Mouse (Mus musculus) kidney, adult 11 months (tissue): ENCODE data around the gene Cpt1a.

Source experiments
- DNase-seq: peaks from one replicate; pipeline ENCODE4 v3.0.0; 2022

Cpt1a gene

DNA sequence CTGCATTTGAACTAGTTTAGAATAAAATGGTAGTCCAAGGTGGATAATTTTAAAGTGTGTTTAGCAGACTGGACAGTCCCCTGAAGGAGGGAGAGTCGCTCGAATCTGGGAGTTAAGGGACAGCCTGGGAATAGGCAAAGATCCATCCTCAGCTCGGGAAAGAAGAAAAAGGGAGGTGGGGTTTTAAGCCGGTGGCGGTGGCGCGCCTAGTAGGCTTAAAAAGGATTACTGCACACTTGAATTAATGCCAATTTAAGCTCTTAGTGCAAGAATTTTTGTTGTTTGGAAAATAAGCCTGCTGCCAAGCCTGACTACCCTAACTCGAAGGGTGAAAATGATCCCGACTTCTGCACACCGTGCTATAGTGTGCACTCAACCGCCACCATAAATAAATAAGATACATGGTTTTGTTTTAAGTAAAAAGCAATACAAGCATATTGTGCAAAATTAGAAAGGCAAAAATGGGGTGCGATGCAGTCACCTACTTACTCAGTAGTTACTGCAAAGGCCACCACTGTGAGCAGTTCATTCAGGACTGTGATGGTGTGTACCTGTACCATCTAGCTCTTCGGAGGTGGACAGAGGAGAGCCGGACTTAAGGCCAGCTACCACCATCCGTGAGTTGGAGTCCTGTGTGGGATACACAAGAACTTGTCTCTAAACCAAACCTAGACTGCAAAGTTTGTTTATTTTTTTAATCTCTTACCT lies 3.8 kb downstream of the Cpt1a start:
- DNase-seq = peak; percentile 45

DNA sequence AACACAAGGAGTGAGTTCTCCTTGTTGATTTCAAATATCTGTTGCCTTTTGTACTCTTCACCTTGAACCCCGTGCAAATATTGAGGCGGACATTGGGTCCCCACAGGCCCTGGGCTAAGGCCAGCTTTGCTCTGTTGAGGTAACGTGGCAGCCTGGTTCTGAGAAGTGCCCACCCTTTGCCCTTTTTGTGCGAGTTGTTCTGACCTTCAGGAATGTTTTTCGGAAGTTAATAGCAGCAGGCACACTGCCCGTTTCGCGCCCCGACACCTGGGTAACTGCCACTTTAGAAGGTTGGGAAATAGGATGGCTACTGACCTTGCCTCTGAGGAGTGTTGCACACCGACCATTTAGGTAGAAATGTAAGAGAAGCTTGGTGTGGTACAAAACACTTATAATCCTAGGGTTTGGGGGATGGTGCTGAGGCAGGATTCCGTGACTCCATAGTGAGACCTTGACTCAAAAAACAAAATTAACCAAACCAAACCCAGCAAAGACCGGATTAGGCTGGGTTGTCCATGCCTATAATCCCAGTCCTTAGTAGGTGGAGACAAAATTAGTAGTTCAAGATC lies 4.4 kb downstream of the Cpt1a start:
- DNase-seq = peak; percentile 89

DNA sequence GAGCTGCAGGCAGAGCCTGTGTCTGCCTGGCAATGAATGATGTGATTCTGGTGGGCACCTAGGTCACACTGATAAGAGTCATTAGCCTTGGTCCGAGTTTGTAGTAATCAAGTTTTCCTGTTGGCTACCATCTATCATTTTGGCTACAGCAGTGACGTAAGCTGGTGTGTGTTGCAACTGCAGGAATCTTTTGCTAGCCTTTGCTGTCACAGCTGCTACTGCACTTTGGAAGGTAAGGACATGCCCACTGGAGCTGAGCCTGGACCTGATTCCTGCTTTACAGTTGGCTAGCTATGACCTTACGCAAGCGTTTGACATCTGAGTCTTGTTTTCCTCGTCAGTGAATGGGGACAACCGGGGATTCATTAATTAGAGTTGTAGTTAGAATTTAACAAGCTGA lies 11.1 kb downstream of the Cpt1a start:
- DNase-seq = peak; percentile 92

DNA sequence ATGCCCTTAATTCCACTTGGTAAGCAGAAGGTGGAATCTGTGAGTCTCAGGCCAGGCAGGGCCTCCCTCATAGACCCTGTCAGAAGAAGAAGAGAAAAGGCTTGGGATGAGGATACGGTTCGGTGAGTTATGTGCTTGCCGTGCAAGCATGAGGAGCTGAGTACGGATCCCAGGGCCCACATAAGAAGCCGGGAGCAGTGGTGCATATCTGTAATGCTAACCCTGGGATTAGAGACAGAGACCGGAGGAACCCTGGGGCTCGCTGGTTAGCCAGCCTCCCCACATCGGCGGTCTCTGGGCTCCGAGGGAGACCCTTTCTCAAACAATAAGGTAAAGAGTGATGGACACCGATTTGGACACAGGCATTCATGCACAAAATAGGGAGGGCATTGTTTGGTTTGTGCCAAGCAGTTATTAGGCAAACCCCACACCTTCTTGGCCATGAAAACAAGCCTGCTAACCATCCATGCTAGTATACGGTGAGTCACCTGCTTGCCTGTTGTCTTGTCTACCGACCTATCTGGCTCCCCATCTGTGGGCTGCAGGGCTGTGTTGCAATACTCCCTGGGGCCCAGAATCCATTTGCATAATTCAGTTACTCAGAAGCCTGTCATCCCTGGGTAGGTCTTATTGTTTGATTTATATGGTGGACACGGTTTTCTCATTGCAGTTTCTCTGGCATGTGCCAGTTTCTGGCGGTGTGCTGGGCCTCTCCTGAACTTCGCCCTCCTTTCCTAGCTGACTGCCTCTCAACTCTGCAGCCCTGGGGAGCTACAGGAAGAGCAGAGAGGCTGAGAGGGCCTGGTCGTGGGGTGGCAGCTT lies 11.8 kb downstream of the Cpt1a start:
- peak; percentile 80 for DNase-seq

DNA sequence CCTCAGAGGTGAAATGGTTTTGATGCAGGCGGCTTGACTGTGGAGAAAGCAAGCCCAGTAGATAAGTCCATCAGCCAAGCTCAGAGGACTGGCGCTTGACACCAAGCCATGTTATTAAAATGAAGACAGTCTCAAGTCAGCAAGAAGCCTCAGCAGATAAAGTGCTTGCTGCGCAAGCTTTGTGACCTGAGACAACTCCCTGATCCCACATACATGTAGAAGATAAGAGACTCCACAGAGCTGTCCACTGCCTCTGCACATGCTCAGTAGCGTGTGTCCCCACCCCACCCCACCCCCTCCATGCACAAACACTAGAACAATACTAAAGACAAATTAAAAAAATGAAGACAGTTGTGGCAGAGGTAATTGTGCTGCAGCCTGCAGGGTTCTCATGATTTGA lies 12.4 kb downstream of the Cpt1a start:
- no peak for DNase-seq

DNA sequence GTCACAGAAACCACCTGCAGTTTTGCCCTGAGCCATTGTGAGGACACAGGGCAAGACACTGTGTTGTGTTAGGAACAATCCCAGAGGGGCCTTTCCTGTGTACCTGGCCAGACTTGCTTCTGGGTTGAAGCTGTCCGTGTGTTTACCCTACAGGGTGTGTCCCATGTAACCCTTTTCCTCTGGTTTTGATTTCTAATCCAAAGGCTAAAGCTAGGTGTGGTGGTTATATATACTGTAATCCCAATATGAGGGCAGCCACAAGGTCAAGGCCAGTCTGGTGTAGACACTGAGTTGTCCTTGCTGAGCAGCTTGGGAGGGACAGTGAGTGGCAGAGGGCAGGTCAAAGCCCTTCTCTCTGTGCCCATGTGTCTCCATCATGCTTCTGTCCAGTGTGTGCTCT lies 13.8 kb downstream of the Cpt1a start:
- no peak for DNase-seq

DNA sequence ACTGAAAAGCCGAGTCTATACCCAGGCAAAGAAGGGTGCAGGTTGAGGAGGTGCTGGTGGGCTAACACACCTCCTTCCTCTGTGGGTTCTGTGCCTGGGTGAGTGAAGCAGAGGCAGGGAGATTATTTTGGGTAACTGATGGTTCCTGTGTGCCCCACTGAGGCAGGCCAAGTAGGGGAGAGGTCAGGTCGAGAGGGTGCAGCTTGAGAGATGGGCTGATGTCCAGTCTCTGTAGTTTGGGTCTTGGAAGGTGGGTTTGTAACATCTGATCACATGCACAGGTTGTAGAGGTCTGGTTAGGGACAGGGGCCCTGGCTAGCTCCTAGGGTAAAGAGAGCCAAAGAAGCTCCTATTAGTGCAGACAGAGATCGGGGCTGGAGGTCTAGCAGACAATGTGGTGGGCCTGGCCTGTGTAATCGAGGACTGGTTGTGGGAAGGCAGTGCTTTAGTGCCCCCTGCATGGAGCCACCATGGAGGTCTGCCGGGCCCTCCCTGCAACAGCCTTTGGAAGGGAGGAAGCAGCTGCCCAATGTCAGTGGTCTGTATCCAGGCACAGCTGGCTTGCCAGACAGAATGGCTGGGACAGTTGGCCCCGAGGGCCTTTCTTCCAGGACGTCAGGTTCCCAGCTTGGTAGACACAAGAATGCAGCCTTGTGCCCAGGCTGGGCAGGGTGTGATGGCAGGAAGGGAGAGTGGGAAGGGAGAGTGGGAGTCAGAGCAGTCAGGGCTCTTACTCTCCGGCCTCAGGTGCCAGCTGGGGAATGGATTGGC lies 14.5 kb downstream of the Cpt1a start:
- DNase-seq = no peak

DNA sequence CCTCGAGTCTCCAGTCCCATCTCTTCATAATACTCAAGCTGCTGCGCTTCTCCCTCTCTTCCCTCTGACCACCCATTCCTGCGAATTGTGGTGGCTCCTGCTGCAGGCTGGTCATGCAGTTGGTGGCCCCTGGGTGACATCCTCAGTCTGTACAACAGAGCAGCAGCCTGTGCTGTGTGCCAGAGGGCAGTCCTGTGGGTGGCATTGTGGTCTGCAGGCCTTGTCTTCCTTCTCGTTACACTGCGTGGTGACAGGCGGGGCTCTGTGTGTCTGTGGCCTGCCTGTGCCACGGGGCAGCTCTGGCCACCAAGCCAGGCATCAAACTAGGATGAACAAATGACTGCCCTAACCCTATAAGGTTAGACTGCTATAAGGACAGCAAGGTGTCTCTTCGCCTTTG lies 17.1 kb downstream of the Cpt1a start:
- no peak for DNase-seq

DNA sequence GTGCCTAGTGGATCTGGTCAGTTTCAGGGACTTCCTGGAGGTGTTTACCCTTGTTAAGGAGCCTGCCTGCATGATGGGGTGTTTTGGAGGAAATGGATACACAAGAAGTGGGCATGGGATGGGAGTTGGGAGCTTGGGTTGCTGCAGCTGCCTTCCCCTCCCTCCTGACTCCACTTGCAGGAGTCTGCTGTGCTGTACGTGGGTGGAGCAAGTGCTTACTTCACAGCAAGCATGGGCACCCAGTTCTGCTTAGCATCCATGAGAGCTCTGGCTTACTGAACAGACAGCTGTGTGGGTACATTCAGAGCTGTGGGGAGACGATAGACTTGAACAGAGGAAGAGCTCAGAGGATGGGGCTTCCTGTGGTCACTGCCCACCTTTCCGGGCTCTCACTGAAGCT lies 18.9 kb downstream of the Cpt1a start:
- DNase-seq = no peak

DNA sequence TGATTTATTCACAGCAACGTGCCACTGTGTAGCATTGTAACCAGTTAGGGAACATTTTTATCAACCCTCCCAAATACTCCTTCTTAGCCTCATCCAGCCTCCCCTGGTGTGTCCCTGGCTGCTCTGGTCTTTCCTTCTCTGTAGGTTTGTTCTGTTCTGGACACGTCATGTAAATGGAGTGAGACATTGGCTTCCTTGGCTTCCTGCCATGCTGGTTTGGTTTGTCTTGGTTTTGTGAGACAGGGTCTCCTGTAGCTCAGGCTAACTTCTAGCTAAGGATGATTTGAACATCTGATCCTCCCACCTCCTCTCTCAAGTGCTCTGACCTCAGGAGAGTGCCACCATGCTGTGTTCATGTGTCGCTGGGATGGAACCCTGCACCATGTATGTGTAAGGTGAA lies 21.8 kb downstream of the Cpt1a start:
- DNase-seq = no peak

DNA sequence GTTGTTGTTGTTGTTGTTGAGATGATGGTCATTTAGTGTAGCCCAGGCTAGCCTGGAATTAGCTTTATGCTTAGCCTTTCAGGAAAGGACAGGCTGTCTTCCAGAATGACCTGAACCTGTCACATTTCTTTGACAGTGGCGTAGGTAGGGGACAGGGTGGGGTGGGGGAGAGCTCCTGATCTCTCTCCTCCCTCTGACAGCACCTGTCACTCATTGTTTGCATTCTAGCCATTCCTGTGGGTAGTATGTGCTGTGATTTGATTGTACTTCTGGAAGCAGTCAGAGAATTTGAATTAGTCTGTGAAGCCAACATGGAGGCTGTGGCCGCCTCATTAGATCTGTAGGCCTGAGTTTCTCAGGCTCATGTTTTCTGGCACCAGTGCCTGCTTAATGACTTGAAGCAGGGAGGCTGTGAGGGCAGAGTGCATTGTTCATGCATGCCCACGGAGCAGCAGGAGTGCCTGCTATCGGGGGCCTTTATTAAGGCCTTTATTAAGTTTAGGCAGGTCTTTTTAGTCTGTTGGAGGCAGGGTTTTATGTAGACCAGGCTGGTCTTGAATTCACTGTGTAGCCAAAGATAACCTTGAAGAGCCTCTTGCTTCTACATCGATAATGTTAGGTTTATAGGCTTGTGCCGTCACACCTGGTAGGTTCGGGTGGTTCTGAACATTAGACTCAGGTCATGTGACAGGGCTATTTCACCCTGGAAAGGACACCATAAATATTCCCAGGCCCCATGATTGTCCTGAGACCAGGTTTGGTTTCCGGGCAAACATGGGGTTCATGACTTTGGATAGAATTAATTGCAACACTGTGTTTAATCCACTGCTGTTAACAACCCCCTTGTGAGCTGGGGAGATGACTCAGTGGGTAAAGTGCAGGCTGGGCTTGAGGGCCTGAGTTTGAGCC lies 22.8 kb downstream of the Cpt1a start:
- DNase-seq = peak; percentile 79

DNA sequence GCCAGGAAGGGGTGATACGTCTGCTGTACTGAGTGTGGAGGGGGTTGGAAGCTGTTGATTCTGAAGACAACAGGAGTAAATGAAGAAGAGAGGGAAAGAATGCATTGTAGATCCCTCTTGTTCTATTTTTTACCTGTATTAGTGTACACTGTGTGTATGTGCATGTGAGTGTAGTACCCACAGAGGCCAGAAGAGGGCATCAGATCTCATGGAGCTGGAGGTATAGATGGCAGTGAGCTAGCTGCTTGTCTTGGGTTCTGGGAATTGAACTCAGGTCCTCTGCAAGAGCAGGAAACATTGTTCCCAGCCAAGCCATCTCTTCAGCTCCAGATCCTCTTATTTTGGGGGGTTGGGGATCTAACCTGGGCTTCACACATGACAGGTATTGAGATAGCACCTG lies 25.6 kb downstream of the Cpt1a start:
- DNase-seq = no peak

DNA sequence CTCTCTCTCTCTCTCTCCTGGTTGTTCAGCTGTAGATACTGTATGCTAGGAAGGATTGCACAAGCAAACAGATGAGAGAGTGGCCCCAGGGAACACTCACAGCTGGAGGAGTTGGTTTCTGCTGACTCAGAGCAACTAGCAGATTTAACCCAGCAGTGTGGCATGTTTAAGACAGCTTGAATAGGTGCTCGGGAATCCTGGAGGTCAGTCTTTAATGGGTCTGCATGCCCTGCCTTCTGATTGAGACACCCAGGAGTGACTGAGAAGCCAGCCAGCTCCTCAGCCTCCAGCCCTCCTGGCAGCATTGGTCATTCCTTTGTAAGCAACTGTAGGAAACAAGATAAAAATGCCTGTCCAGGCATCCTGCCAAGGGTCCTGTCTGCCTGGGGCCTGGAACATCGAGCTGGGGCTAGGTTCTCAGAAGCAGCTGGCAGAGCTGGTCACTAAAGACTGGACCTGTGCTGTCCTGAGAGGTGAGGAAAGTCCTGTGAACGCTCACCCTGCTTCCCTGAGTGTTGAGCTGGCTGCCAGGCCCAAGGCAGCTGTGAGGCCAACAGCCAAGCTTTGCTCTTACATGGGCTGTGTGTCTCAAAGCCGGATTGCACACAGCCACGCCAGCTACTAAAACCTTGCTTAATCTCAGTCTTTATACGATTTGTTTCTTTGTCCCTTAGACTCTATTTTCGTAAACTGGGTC lies 31.4 kb downstream of the Cpt1a start:
- DNase-seq = peak; percentile 81

DNA sequence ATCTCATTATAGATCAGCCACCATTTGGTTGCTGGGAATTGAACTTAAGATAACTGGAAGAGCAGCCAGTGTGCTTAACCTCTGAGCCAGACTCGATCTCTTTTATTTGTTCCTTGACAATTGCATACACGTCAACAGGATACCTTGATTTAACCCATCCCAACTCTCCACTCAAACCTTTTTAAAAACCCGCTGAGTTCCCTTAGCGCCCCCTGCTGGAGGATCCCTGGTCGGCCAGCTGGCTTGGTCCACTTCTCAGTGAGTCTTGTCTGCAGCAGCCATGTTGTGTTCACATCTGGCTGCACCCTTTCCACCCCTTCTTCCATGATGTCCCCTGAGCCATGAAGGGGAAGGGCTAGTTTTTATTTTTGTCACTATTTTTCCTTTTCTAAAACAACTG lies 33.0 kb downstream of the Cpt1a start:
- no peak for DNase-seq

DNA sequence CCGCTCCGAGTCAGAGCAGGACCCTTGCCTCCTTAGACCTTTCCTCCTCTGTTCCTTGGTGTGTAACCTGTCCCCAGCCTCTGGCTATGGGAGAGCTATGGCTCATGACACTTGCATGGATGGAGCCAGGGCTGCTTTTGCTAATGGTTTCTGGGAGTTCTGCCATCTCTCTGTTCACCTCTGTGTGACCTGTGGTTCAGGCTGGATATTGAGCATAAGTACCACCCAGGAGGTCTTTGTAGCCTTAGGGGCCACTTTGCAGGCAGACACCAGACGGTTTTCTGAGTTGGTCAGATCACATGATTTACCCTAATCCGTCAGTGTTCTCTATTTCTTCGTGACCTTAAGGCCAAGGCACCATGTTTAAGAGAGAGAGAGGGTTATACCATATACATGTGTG lies 34.4 kb downstream of the Cpt1a start:
- DNase-seq = peak; percentile 69

DNA sequence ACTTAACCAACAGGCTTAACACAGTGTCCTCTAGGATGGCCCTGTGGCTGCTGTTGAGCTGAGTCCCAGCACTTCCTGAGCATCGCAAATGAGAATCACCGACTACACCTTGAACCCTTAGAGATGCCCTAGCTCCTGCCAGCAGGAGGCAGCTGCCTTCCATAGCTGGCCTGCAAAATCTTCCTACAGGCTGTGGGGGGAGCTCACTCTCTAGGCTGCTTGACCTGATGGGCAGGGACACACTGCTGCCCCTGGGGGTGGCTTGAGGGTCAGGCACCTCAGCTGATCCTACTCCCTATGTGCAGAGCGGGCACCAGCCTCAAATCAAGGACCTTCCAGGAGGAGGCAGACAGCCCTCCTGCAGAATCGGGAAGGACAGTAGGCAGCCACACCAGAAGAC lies 35.5 kb downstream of the Cpt1a start:
- no peak for DNase-seq

DNA sequence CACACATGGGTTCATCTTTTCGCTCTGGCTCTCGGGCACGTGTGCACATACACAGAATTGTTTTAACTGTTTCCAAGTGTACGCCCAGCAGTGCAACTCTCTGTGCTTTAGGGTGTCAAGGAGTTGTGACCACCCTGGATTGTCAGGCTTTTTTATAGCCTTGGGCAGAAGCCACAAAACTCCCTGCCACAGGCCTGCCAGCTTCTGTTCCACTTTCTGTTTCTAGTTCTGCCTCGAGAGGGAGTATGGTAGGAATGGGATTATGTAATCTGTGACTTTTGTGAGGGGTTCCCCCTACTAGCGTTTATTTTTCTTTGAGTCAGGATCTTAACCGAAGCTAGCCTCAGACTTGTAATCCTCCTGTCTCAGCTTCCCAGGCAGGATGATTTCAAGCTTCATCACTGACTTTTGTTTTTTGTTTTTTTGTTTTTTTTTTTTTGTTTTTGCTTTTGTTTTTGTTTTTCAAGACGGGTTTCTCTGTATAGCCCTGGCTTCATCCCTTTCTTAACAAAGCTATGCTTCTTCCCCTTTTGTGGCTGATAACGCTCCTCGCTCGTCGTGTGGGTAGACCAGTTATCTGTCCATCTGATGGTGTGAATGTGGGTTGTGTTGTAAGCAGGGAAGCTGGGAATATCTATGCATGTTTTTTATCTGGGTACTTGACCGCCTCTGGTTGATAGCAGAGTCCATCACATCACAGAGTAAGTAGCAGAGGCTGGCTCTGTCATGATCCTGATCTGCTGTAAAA lies 37.9 kb downstream of the Cpt1a start:
- no peak for DNase-seq

DNA sequence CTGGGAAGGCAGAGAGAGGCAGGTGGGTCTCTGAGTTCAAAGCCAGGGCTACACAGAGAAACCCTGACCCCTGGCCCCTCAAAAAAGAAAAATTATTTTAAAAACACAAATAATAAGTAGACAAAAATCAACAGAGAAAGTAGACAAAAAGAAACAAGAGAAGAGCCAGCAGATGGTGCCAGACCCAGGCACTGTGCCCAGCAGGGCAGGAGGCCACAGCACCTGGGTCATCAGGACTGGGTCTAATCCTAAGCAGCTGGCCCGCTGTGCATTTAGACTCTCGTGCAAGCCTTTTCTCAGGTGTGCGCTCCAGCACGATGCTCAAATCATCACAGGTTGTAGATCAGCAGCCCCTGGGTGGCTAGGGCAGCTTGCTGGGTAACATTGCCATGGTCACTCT lies 41.4 kb downstream of the Cpt1a start:
- DNase-seq = no peak

DNA sequence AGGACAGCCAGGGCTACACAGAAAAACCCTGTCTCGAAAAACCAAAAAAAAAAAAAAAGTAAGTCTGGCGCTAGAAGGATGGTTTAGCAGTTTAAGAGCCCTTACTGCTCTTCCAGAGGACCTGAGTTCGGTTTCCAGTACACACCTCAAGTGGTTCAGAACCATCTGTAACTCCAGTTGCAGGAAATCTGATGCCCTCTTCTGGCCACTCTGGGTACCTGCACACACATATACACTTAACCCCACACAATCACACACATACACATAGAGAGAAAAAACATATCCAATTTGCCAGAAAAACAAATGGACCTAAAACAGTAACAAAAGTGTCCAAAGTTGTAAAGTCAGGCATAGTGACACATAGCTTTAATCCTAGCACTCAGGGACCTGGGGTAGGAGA lies 43.0 kb downstream of the Cpt1a start:
- no peak for DNase-seq

DNA sequence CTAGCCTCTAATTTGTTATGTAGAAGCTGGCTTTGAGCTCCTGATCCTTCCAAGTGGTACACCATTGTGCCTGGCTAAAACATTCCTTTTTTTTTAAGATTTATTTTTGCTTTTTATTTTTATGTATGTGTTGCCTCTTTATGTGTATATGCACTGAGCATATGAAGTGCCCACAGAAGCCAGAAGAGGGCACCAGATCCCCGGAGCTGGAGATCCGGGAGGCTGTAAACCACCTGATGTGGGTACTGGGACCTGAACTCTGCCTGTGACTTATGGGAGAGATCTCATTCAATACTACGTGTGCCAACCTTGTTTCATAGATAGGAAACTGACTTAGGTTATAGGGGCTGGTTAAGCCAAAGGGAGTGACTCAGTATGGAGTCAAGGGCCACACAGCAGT lies 46.1 kb downstream of the Cpt1a start:
- no peak for DNase-seq

DNA sequence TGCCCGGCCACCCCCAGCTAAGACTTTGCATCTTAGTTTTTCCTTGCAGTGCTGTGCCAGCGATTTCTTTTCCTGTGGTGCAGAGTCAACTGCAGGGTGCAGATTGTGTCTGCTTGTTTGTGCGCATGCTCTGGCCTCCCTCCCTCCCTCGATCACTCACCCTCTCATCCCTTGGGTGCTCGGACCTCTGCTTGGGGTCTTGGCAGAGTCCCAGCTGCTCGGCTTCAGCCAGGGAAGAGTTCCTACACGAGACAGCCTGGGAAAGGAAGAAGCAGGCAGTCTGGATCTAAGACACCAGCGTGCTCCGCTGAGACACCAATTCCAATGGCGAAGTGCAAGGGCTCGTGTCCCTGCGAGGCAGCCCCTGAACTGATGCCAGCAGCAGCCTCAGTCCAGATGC lies 51.2 kb downstream of the Cpt1a start:
- peak; percentile 37 for DNase-seq
